Mouse (Mus musculus) fat pad, adult 2 months (tissue): ENCODE data around the gene Rc3h2.

Experiments used
- DNase-seq: peaks from one replicate; pipeline ENCODE4 v3.0.0-alpha.2; 2011; ENCODE audit warnings: low read depth, low spot score; ENCODE audit errors: extremely low read depth

Gene Rc3h2

GRCm38 (mm10) chr2:37422306-37423304 lies at the start of gene Rc3h2:
Gene Rc3h2, minus strand, starts transcription at chr2:37422903.
- peak; percentile 37 for DNase-seq

GRCm38 (mm10) chr2:37466266-37466665 lies 43.6 kb upstream of the Rc3h2 start:
- no peak for DNase-seq

GRCm38 (mm10) chr2:37460707-37461106 lies 38.0 kb upstream of the Rc3h2 start:
- no peak for DNase-seq

- no peak for DNase-seq
These were observed 29.7 kb upstream of the Rc3h2 start for GRCm38 (mm10) chr2:37452376-37452760.

- DNase-seq: no peak
These were observed 29.1 kb upstream of the Rc3h2 start for GRCm38 (mm10) chr2:37451667-37452375.

- no peak for DNase-seq
These were observed 20.2 kb upstream of the Rc3h2 start, which contains the start of the genes Zbtb26, Zbtb6 and Rabgap1 for GRCm38 (mm10) chr2:37442611-37443591. Gene Zbtb26, minus strand, starts transcription at chr2:37443135. Gene Zbtb6, minus strand, starts transcription at chr2:37443171. Gene Rabgap1, plus strand, starts transcription at chr2:37443279.

GRCm38 (mm10) chr2:37431609-37432008 lies 8.9 kb upstream of the Rc3h2 start:
- no peak for DNase-seq

GRCm38 (mm10) chr2:37430593-37431464 lies 8.1 kb upstream of the Rc3h2 start:
- DNase-seq: peak; percentile 33

- DNase-seq: no peak
These were observed 968 bp upstream of the Rc3h2 start for GRCm38 (mm10) chr2:37423671-37424070.

- no peak for DNase-seq
These were observed 800 bp downstream of the Rc3h2 start for GRCm38 (mm10) chr2:37421903-37422302.

- no peak for DNase-seq
These were observed 27.2 kb downstream of the Rc3h2 start for GRCm38 (mm10) chr2:37395539-37395938.

GRCm38 (mm10) chr2:37382921-37383320 lies 39.8 kb downstream of the Rc3h2 start:
- no peak for DNase-seq

GRCm38 (mm10) chr2:37380189-37380588 lies 42.5 kb downstream of the Rc3h2 start:
- DNase-seq: no peak

GRCm38 (mm10) chr2:37376018-37376417 lies 46.7 kb downstream of the Rc3h2 start:
- DNase-seq: no peak

- DNase-seq: no peak
These were observed 52.1 kb downstream of the Rc3h2 start for GRCm38 (mm10) chr2:37370651-37371050.

GRCm38 (mm10) chr2:37359908-37360307 lies 62.8 kb downstream of the Rc3h2 start:
- no peak for DNase-seq

GRCm38 (mm10) chr2:37358633-37359540 lies 63.8 kb downstream of the Rc3h2 start, which contains the start of gene Pdcl:
Gene Pdcl, minus strand, starts transcription at chr2:37359332.
- DNase-seq: peak; percentile 92

- DNase-seq: no peak
These were observed 67.1 kb downstream of the Rc3h2 start for GRCm38 (mm10) chr2:37355571-37355970.
